Mouse (Mus musculus) kidney, postnatal 0 days (tissue): ENCODE data around the gene Rsph14. TPM values are rescaled to one million over a fixed set of nuclear protein-coding genes. Genes with fewer than 3 reads are reported as not detected.

Experiments used
- ATAC-seq: fragments of 200-750 bp; cut with Nextera tagmentation; replicated peaks from 2 replicates; pipeline ENCODE4 v1.8.0; 2017; ENCODE audit warnings: low read depth, moderate number of reproducible peaks, moderate TSS enrichment, moderate library complexity; ENCODE audit not compliant: low FRiP score
- DNase-seq: peaks from one replicate; pipeline ENCODE4 v3.0.0-alpha.2; 2016; ENCODE audit warnings: low spot score
- H3K27ac ChIP-seq: fragments of 300-500 bp; sonication (generic); 2 replicates; pipeline ENCODE4 v1.5.1; 2014; ENCODE audit warnings: mild to moderate bottlenecking
- H3K27me3 ChIP-seq: fragments of 300-500 bp; sonication (generic); 2 replicates; pipeline ENCODE4 v1.6.1; 2014; ENCODE audit warnings: low read length, mixed read lengths; ENCODE audit not compliant: insufficient read depth
- H3K36me3 ChIP-seq: fragments of 300-500 bp; sonication (generic); 2 replicates; pipeline ENCODE4 v1.6.1; 2014; ENCODE audit warnings: low read length, mixed read lengths; ENCODE audit not compliant: insufficient read depth
- H3K4me1 ChIP-seq: fragments of 300-500 bp; sonication (generic); replicated peaks from 2 replicates; pipeline ENCODE4 v1.6.1; 2014; ENCODE audit warnings: antibody characterized with exemption, low read length, mixed read lengths; ENCODE audit not compliant: insufficient read depth
- H3K4me2 ChIP-seq: fragments of 300-500 bp; sonication (generic); 2 replicates; pipeline ENCODE4 v1.6.1; 2014; ENCODE audit warnings: mild to moderate bottlenecking, low read length, moderate library complexity, mixed read lengths
- H3K4me3 ChIP-seq: fragments of 300-500 bp; sonication (generic); replicated peaks from 2 replicates; pipeline ENCODE4 v1.5.1; 2014; ENCODE audit warnings: low read depth, low read length
- H3K9ac ChIP-seq: fragments of 300-500 bp; sonication (generic); 2 replicates; pipeline ENCODE4 v1.6.1; 2014; ENCODE audit warnings: low read depth, low read length
- H3K9me3 ChIP-seq: fragments of 300-500 bp; sonication (generic); replicated peaks from 2 replicates; pipeline ENCODE4 v1.6.1; 2016; ENCODE audit warnings: low read length, inconsistent platforms, mixed read lengths
- CTCF ChIP-seq: IDR thresholded peaks from 2 replicates; pipeline ENCODE4 v1.5.1; 2016; ENCODE audit warnings: antibody characterized with exemption, low read depth, mild to moderate bottlenecking, moderate library complexity
- WGBS: fragments of 180-500 bp; shearing (Covaris S2); extraction: QIAGEN DNeasy Blood & Tissue Kit; methylation state at CpG from one replicate; pipeline ENCODE4 v1.1.7; 2014; 5-methylcytosine and 5-hydroxymethylcytosine counted together
- polyA plus RNA-seq: library from polyadenylated mRNA; unstranded; fragments of >200 nt; fragmentation: Nextera tagmentation; extraction: Ambion mirVana; gene quantifications from 2 replicates; pipeline ENCODE4 v1.2.1, GENCODE M21; 2015

The Rsph14 gene
- polyA plus RNA-seq, 1 experiment from 2014 or later: not detected

- Histone ChIP-seq H3K4me2 (no peak overlapping the region), H3K4me1 (peaks cover 3% of the 10 kb centered on the region; the same call in 1 of the 2 replicates), H3K27me3 (no peaks in the 10 kb centered on the region), H3K36me3 (no peaks in the 10 kb centered on the region), H3K9me3 (no peaks in the 10 kb centered on the region), H3K9ac (no peak overlapping the region), H3K27ac (no peak overlapping the region), H3K4me3 (no peak overlapping the region)
- DNase-seq: no peak
- TF ChIP-seq CTCF: no peak
- 62% methylated on average over 1 of the region's 1 CpGs for WGBS
- no peak for ATAC-seq
Observed at GRCm38 (mm10) chr10:74964380-74964779, 68.0 kb downstream of the Rsph14 start.

GRCm38 (mm10) chr10:74952830-74953443 is 79.4 kb downstream of the Rsph14 start:
- TF ChIP-seq CTCF: no peak
- no peak for ATAC-seq
- no peak overlapping the region for H3K4me3 ChIP-seq
- H3K9me3 ChIP-seq: no peaks in the 10 kb centered on the region
- H3K36me3 ChIP-seq: no peaks in the 10 kb centered on the region
- WGBS: 54% methylated on average over 9 of the region's 9 CpGs
- no peaks in the 10 kb centered on the region for H3K27me3 ChIP-seq
- H3K9ac ChIP-seq: no peak overlapping the region
- H3K4me2 ChIP-seq: no peak overlapping the region
- no peak for DNase-seq
- no peaks in the 10 kb centered on the region for H3K4me1 ChIP-seq
- no peak overlapping the region for H3K27ac ChIP-seq

DNA sequence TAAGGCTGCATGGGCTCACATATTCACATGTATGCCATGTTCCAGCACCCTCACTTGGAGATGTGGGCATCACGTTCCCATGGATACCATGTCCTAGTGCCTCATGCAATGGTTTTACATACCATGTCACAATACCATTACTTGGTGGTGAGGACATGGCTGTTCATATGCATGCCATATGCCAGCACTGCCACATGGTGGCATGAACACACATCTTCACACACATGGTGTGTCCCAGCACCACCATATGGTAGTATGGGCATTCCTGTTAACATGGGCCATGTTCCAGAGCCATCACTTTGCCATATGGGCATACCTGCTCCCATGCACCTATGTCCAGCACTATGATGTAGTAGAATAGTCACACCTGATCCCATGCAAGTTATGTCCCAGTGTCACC is 91.6 kb downstream of the Rsph14 start:
- ATAC-seq: 0 out of 2 replicates have a peak, but pooled peaks have one; percentile 1
- Histone ChIP-seq H3K4me1 (no peaks in the 10 kb centered on the region), H3K36me3 (no peaks in the 10 kb centered on the region), H3K27me3 (no peaks in the 10 kb centered on the region), H3K9me3 (no peaks in the 10 kb centered on the region), H3K9ac (no peak overlapping the region), H3K4me3 (no peak overlapping the region), H3K27ac (no peak overlapping the region), H3K4me2 (no peak overlapping the region)
- no peak for DNase-seq
- peak; percentile 37 for TF ChIP-seq CTCF
- WGBS: 95% methylated on average over 1 of the region's 1 CpGs

DNA sequence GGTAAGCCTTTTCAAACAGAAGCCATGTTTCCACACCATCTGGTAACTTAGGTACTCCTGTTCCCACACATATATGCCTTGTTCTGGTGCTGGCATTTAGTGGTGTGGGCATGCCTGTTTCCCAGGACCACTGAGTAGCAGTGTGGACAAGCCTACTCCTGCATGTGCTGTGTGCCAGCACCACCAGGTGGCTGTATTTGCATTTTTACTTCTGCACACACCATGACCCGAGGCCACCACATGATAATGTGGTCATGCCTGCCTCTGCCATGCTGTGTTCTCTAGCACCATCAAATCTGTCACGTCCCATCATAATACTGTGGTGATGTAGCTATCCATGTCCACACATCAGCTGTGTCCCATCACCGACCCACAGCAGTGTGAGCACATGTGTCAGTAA is 93.1 kb downstream of the Rsph14 start:
- no peaks in the 10 kb centered on the region for H3K27me3 ChIP-seq
- ATAC-seq: no peak
- WGBS: 56% methylated on average over 3 of the region's 3 CpGs

DNA sequence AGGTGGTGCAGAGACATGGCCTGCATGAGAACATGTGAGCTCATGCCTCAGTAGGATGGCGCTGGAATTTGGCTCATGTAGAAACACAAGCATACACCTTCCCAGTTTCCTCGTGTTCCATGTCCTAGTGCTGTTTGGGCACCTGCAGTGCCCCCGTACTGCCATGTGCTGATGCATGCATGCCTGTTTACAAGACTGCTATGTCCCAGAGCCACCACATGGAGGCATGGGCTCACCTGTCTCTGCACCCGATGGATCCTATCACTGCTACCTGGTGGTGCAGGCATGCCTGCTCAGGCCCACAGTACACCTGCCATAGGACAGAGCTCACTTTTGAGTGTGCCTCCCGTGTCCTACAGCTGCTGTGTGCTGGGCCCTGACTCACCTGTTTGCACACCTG is 94.0 kb downstream of the Rsph14 start:
- ATAC-seq: no peak
- WGBS: 75% methylated on average over 5 of the region's 5 CpGs
- Histone ChIP-seq H3K9me3 (no peaks in the 10 kb centered on the region), H3K4me1 (no peaks in the 10 kb centered on the region), H3K27ac (no peak overlapping the region), H3K4me3 (no peak overlapping the region), H3K36me3 (no peaks in the 10 kb centered on the region), H3K9ac (no peak overlapping the region), H3K27me3 (no peaks in the 10 kb centered on the region), H3K4me2 (no peak overlapping the region)
- no peak for DNase-seq
- peak; percentile 48 for TF ChIP-seq CTCF

More for the DNA sequence above, 93.1 kb downstream of the Rsph14 start:
- no peak for DNase-seq
- no peak overlapping the region for H3K4me2 ChIP-seq
- H3K36me3 ChIP-seq: no peaks in the 10 kb centered on the region
- no peaks in the 10 kb centered on the region for H3K4me1 ChIP-seq
- peak; percentile 60 for TF ChIP-seq CTCF
- no peak overlapping the region for H3K27ac ChIP-seq
- no peaks in the 10 kb centered on the region for H3K9me3 ChIP-seq
- H3K4me3 ChIP-seq: no peak overlapping the region
- no peak overlapping the region for H3K9ac ChIP-seq

- no peak overlapping the region for H3K4me2 ChIP-seq
- DNase-seq: peak; percentile 65
- ATAC-seq: no peak; the same call in 1 of the 2 replicates
- H3K9me3 ChIP-seq: no peaks in the 10 kb centered on the region
- H3K27me3 ChIP-seq: no peaks in the 10 kb centered on the region
- peak; percentile 79 for TF ChIP-seq CTCF
- H3K27ac ChIP-seq: no peak overlapping the region
- no peaks in the 10 kb centered on the region for H3K4me1 ChIP-seq
- no peak overlapping the region for H3K9ac ChIP-seq
- WGBS: 83% methylated on average over 10 of the region's 10 CpGs
- H3K4me3 ChIP-seq: no peak overlapping the region
- H3K36me3 ChIP-seq: no peaks in the 10 kb centered on the region
Observed at GRCm38 (mm10) chr10:74937003-74937790, 95.2 kb downstream of the Rsph14 start.
